ENCODE assay signal across 26 mouse cellular contexts in the genomic region with DNA sequence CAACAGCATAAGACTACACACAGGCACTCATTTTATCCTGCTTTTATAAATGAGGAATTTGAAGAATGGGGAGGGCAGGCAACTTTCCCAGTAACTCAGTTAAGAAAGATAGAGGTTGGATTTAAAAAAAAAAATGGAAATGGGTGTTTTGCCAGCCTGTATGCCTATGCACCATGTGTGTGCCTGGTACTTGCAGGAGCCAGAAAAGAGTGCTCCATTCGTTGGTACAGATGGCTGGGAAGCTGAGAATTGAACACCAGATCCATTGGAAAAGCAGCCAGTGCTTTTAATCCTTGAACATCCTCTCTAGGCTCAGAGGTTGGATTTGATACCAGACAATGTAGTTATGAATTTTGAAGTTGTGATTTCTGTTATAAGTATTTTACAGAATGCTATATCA.
"Had no signal": no experiment of that assay in that cellular context is flagged by ENCODE, and none has a peak within 500 bp of the region (broad histone marks: within the 10 kb centered on the region; RNA-seq: fewer than 3 reads in every experiment).

No protein-coding gene starts in this region.

- ATAC-seq: hindbrain, postnatal 0 days; intestine, embryonic 16.5 days; liver, embryonic 12.5 days had no signal

- H3K9me3 ChIP-seq: heart, embryonic 10.5 days; heart, embryonic 12.5 days; hindbrain, embryonic 10.5 days; hindbrain, embryonic 12.5 days; hindbrain, embryonic 15.5 days; kidney, embryonic 15.5 days; limb, embryonic 13.5 days; limb, embryonic 15.5 days; liver, embryonic 12.5 days had no signal

- H3K9ac ChIP-seq: heart, embryonic 12.5 days; hindbrain, embryonic 12.5 days; hindbrain, embryonic 15.5 days; kidney, embryonic 15.5 days; limb, embryonic 13.5 days; limb, embryonic 15.5 days; liver, embryonic 12.5 days; liver, embryonic 14.5 days had no signal

- H3K36me3 ChIP-seq: heart, embryonic 10.5 days; heart, embryonic 12.5 days; hindbrain, embryonic 10.5 days; hindbrain, embryonic 12.5 days; hindbrain, embryonic 15.5 days; kidney, embryonic 15.5 days; limb, embryonic 13.5 days; limb, embryonic 15.5 days; liver, embryonic 12.5 days had no signal

- H3K27ac ChIP-seq: heart, embryonic 10.5 days; hindbrain, embryonic 10.5 days; hindbrain, embryonic 12.5 days; hindbrain, embryonic 15.5 days; hindbrain, postnatal 0 days; kidney, embryonic 15.5 days; kidney, postnatal 0 days; limb, embryonic 13.5 days; limb, embryonic 15.5 days; liver, embryonic 12.5 days; liver, embryonic 14.5 days had no signal

- H3K27me3 ChIP-seq: heart, embryonic 12.5 days; hindbrain, embryonic 12.5 days; hindbrain, embryonic 15.5 days; kidney, embryonic 15.5 days; limb, embryonic 13.5 days; limb, embryonic 15.5 days; liver, embryonic 12.5 days had no signal

- H3K4me2 ChIP-seq: heart, embryonic 12.5 days; hindbrain, embryonic 12.5 days; hindbrain, embryonic 15.5 days; kidney, embryonic 15.5 days; limb, embryonic 13.5 days; limb, embryonic 15.5 days; liver, embryonic 12.5 days had no signal

- H3K4me1 ChIP-seq: heart, embryonic 10.5 days; heart, embryonic 12.5 days; hindbrain, embryonic 10.5 days; hindbrain, embryonic 12.5 days; hindbrain, embryonic 15.5 days; kidney, embryonic 15.5 days; limb, embryonic 13.5 days; limb, embryonic 15.5 days; liver, embryonic 12.5 days had no signal

- H3K4me3 ChIP-seq: heart, embryonic 10.5 days; heart, embryonic 12.5 days; hindbrain, embryonic 10.5 days; hindbrain, embryonic 12.5 days; hindbrain, embryonic 15.5 days; kidney, embryonic 15.5 days; limb, embryonic 13.5 days; limb, embryonic 15.5 days; liver, embryonic 12.5 days had no signal

- DNase-seq: gastrocnemius, postnatal 10 days; gastrocnemius, postnatal 25 days; heart, adult 18-20 months; heart, postnatal 10 days; heart, postnatal 4 days; kidney, adult 11 months; kidney, adult 2 months; kidney, adult 9 months; kidney, postnatal 14 days; kidney, postnatal 36 days; layer of hippocampus, adult 9-11 months; layer of hippocampus, postnatal 36 days; left cerebral cortex, postnatal 4 days had no signal
